ENCODE assay signal across 9 mouse cellular contexts in the genomic region with DNA sequence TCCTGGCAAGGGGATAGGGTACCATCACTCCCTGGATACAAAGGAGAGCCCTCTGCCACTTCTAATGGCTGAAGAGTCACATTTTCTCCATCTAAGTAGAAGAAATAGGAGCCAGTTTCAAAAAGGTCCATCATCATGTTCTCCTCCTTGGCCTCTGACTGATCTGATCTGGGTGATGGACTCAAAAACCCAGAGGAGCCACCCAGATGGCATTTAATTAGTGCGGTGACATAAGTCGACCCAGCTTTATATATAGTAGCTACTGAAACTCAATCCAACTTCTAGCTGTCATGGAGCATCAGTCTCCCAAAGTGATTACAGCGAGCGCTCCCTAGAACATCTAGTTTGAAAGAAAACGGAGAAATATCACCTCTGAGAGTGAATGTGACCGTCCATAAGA. TPM values are rescaled to one million over a fixed set of nuclear protein-coding genes. Genes with fewer than 3 reads are reported as not detected.
DNase-seq lines count a peak whose midpoint lies in the region; ATAC-seq lines count a peak whose summit lies in the region.
"Had no signal": no experiment of that assay in that cellular context is flagged by ENCODE, and none has a peak within 500 bp of the region (broad histone marks: within the 10 kb centered on the region; RNA-seq: fewer than 3 reads in every experiment).

A gene (minus strand): TSS at position 170 of the 400 bp plus-strand sequence.

- no peaks in the 10 kb centered on the region for H3K36me3 ChIP-seq in heart, embryonic 13.5 days
- no peaks in the 10 kb centered on the region for H3K36me3 ChIP-seq in embryonic facial prominence, embryonic 13.5 days
- no peaks in the 10 kb centered on the region for H3K36me3 ChIP-seq in hindbrain, embryonic 13.5 days
- H3K36me3 ChIP-seq in midbrain, embryonic 15.5 days (replicated peaks): no peaks in the 10 kb centered on the region

- ATAC-seq in heart, embryonic 13.5 days (ENCODE audit: extremely low read depth, insufficient number of reproducible peaks, low FRiP score, low TSS enrichment): no peak
- ATAC-seq in embryonic facial prominence, embryonic 13.5 days (ENCODE audit: insufficient number of reproducible peaks, insufficient read depth, low FRiP score, low TSS enrichment, low read depth): no peak
- ATAC-seq in hindbrain, embryonic 13.5 days (ENCODE audit: low FRiP score): no peak
- no peak for ATAC-seq in midbrain, embryonic 15.5 days (replicated peaks)

- peaks cover 20% of the 10 kb centered on the region for H3K4me1 ChIP-seq in heart, embryonic 13.5 days
- H3K4me1 ChIP-seq in embryonic facial prominence, embryonic 13.5 days: peaks cover 7% of the 10 kb centered on the region; the same call in 1 of the 2 replicates
- H3K4me1 ChIP-seq in hindbrain, embryonic 13.5 days (replicated peaks): peaks cover 11% of the 10 kb centered on the region; the same call in 1 of the 2 replicates
- H3K4me1 ChIP-seq in midbrain, embryonic 15.5 days: no peaks in the 10 kb centered on the region

- WGBS in heart, embryonic 13.5 days: 74% methylated on average over 6 of the region's 6 CpGs
- 79% methylated on average over 6 of the region's 6 CpGs for WGBS in embryonic facial prominence, embryonic 13.5 days
- WGBS in hindbrain, embryonic 13.5 days: 92% methylated on average over 6 of the region's 6 CpGs
- 91% methylated on average over 6 of the region's 6 CpGs for WGBS in midbrain, embryonic 15.5 days

- no peak within 1 kb of the TSS for H3K27ac ChIP-seq in heart, embryonic 13.5 days (replicated peaks)
- no peak within 1 kb of the TSS for H3K27ac ChIP-seq in embryonic facial prominence, embryonic 13.5 days
- H3K27ac ChIP-seq in hindbrain, embryonic 13.5 days: no peak within 1 kb of the TSS
- no peak within 1 kb of the TSS for H3K27ac ChIP-seq in midbrain, embryonic 15.5 days

- H3K4me3 ChIP-seq in heart, embryonic 13.5 days: peak within 1 kb of the TSS; percentile 40
- H3K4me3 ChIP-seq in embryonic facial prominence, embryonic 13.5 days: peak within 1 kb of the TSS; percentile 19; the same call in 1 of the 2 replicates
- H3K4me3 ChIP-seq in hindbrain, embryonic 13.5 days: peak within 1 kb of the TSS; percentile 24; the same call in 1 of the 2 replicates
- peak within 1 kb of the TSS; percentile 31 for H3K4me3 ChIP-seq in midbrain, embryonic 15.5 days

- H3K4me2 ChIP-seq in heart, embryonic 13.5 days: peak within 1 kb of the TSS; percentile 67
- peak within 1 kb of the TSS; percentile 54 for H3K4me2 ChIP-seq in embryonic facial prominence, embryonic 13.5 days
- peak within 1 kb of the TSS; percentile 46 for H3K4me2 ChIP-seq in hindbrain, embryonic 13.5 days
- H3K4me2 ChIP-seq in midbrain, embryonic 15.5 days: peak within 1 kb of the TSS; percentile 49

- intact Hi-C loops in heart, postnatal 36 days (cut with DNase I): no loop called here

- DNase-seq in heart, postnatal 36 days: no peak
- no peak for DNase-seq in urinary bladder, postnatal 4 days (ENCODE audit: low spot score in 2 of 2)
- no peak for DNase-seq in embryo, embryonic 9.5 days (ENCODE audit: extremely low spot score)
- no peak for DNase-seq in adrenal gland, adult (ENCODE audit: inconsistent age in 2 of 2, low spot score in 1 of 2)

- H3K27me3 ChIP-seq in heart, embryonic 13.5 days (replicated peaks): no peaks in the 10 kb centered on the region
- H3K27me3 ChIP-seq in embryonic facial prominence, embryonic 13.5 days: peaks cover 23% of the 10 kb centered on the region
- H3K27me3 ChIP-seq in hindbrain, embryonic 13.5 days: no peaks in the 10 kb centered on the region
- H3K27me3 ChIP-seq in midbrain, embryonic 15.5 days (replicated peaks): no peaks in the 10 kb centered on the region

- H3K9ac ChIP-seq in heart, embryonic 13.5 days: peak within 1 kb of the TSS; percentile 74
- no peak within 1 kb of the TSS for H3K9ac ChIP-seq in embryonic facial prominence, embryonic 13.5 days
- 0 out of 2 replicates have a peak within 1 kb of the TSS, but pooled peaks have one; percentile 8 for H3K9ac ChIP-seq in hindbrain, embryonic 13.5 days
- H3K9ac ChIP-seq in midbrain, embryonic 15.5 days: no peak within 1 kb of the TSS

- H3K9me3 ChIP-seq in heart, embryonic 13.5 days: no peaks in the 10 kb centered on the region
- no peaks in the 10 kb centered on the region for H3K9me3 ChIP-seq in embryonic facial prominence, embryonic 13.5 days
- H3K9me3 ChIP-seq in hindbrain, embryonic 13.5 days: no peaks in the 10 kb centered on the region
- H3K9me3 ChIP-seq in midbrain, embryonic 15.5 days: no peaks in the 10 kb centered on the region

RNA-seq across cellular contexts. Expression of the gene that starts here (rescaled TPM):
- polyA plus RNA-seq in heart, embryonic 13.5 days (2015; fragmentation: Nextera tagmentation; extraction: Ambion mirVana): 0.37 TPM in 1 of 2 replicates, not detected in the other
- total RNA-seq in heart, postnatal 36 days (2021): not detected
- 0.27 TPM in 1 of 2 replicates, not detected in the other for polyA plus RNA-seq in embryonic facial prominence, embryonic 13.5 days (2015; fragmentation: Nextera tagmentation; extraction: Ambion mirVana)
- polyA plus RNA-seq in hindbrain, embryonic 13.5 days (2015; fragmentation: Nextera tagmentation; extraction: Ambion mirVana): not detected in 2 replicates
- not detected in 2 replicates for polyA plus RNA-seq in midbrain, embryonic 15.5 days (2015; fragmentation: Nextera tagmentation; extraction: Ambion mirVana)
- total RNA-seq: layer of hippocampus, postnatal 25 days had no signal

Comparison
In these comparisons a context has a peak if more than half of its experiments do, and no peak if none do; other contexts are left out.
1. H3K9ac ChIP-seq: peak in heart, embryonic 13.5 days (single experiment) and hindbrain, embryonic 13.5 days (single experiment); none in embryonic facial prominence, embryonic 13.5 days (single experiment) and midbrain, embryonic 15.5 days (single experiment).
2. Peak in every context shown above with its lines, with median percentiles within 50 percentile points of each other: H3K4me2 ChIP-seq and H3K4me3 ChIP-seq.